Mouse (Mus musculus): ENCODE data around the gene Dcst2. TPM values are rescaled to one million over a fixed set of nuclear protein-coding genes. Genes with fewer than 3 reads are reported as not detected.

Gene Dcst2
- polyA plus RNA-seq, 1 experiment from 2014 or later, result 0.32 TPM

- Histone ChIP-seq H3K36me3 (replicated peaks; ENCODE audit: control insufficient read depth, insufficient read depth, low read depth, low read length) (no peaks in the 10 kb centered on the region), H3K9me3 (replicated peaks; ENCODE audit: control insufficient read depth, low read length) (no peaks in the 10 kb centered on the region), H3K4me1 (ENCODE audit: control insufficient read depth, insufficient read depth, low read length) (peaks cover 15% of the 10 kb centered on the region), H3K9ac (replicated peaks; ENCODE audit: low read length) (no peak overlapping the region), H3K4me2 (ENCODE audit: low read depth, low read length) (no peak overlapping the region), H3K4me3 (ENCODE audit: low read depth, low read length) (no peak overlapping the region), H3K27ac (replicated peaks; ENCODE audit: low read depth, low read length) (no peak overlapping the region), H3K27me3 (ENCODE audit: control insufficient read depth, insufficient read depth, low read length) (peaks cover 20% of the 10 kb centered on the region)
- WGBS, result 75% methylated on average over 11 of the region's 11 CpGs
- no peak for ATAC-seq (replicated peaks; ENCODE audit: insufficient number of reproducible peaks, low FRiP score, low TSS enrichment, low read depth)
- no peak for DNase-seq (ENCODE audit: low spot score)
Measured at GRCm38 (mm10) chr3:89388134-89388881, 26.5 kb downstream of the Dcst2 start.

DNA sequence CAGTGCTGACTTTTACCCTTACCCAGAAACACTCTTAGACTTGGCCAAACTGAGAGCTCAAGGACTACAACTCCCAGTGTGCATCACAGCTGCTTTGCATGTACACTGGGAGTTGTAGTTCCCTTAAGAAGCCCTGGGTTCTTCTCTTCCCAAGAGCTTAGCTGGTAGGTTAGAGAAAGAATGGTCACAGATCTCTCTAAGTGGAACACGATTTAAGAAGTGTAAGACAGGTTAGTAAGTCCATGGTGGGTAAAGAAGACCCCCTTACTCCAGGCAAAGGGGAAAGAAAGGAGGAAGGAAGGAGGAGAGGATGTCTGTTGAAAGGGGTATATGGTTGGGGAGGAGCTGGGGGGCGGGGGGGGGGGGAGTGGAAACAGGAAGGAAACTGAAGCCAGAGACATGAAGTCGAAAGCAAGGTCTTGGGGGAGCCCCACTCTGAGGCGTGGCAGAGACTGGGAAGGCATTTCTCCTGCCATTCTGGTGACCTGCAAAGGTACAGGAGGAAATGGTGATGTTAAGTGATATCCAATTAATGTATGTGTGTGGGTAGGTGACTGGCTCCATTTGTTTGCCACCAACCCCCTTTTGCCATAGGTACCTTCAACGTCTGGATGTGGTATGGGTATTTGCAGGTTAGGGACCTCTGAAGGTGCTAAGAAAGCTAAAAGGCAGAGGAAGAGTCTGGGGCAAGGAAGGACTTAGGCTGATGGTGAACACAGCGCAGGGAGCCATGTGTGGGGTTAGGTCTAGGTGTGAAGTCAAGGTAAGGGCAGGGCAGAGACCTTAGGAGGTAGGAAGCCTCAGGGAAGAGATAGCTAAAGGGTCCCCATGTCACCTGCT is 27.3 kb downstream of the Dcst2 start:
- Histone ChIP-seq H3K9ac (replicated peaks; ENCODE audit: low read length) (no peak overlapping the region), H3K36me3 (replicated peaks; ENCODE audit: control insufficient read depth, insufficient read depth, low read depth, low read length) (no peaks in the 10 kb centered on the region), H3K27ac (replicated peaks; ENCODE audit: low read depth, low read length) (no peak overlapping the region), H3K27me3 (ENCODE audit: control insufficient read depth, insufficient read depth, low read length) (peaks cover 20% of the 10 kb centered on the region), H3K4me3 (ENCODE audit: low read depth, low read length) (no peak overlapping the region), H3K4me2 (ENCODE audit: low read depth, low read length) (no peak overlapping the region), H3K4me1 (ENCODE audit: control insufficient read depth, insufficient read depth, low read length) (peaks cover 15% of the 10 kb centered on the region), H3K9me3 (replicated peaks; ENCODE audit: control insufficient read depth, low read length) (no peaks in the 10 kb centered on the region)
- DNase-seq (ENCODE audit: low spot score) (peak; percentile 68), ATAC-seq (replicated peaks; ENCODE audit: insufficient number of reproducible peaks, low FRiP score, low TSS enrichment, low read depth) (no peak)
- 56% methylated on average over 6 of the region's 6 CpGs for WGBS

DNA sequence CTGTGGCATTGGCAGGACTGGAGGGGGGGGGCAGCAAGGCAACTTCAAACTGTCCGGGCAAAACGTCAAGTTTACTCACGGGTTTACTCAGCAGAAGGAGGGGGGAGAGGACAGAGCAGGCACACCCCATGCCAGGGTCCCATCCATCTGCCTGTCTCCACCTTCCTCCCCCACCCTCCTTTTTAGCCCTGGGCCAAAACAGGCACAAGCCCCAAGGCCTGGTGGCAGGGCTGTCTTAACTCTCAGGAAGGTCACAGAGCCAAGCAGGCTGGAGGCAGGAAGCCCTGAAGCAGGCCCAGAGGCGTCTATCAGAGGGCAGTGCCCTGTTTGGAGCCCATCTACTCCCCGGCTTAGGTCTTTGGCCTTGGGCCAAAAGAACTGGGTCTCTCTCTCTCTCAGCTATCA is 28.3 kb downstream of the Dcst2 start:
- no peak overlapping the region for H3K4me2 ChIP-seq (ENCODE audit: low read depth, low read length)
- H3K9me3 ChIP-seq (replicated peaks; ENCODE audit: control insufficient read depth, low read length), result no peaks in the 10 kb centered on the region
- H3K4me3 ChIP-seq (ENCODE audit: low read depth, low read length), result no peak overlapping the region
- 61% methylated on average over 5 of the region's 5 CpGs for WGBS
- no peak overlapping the region for H3K27ac ChIP-seq (replicated peaks; ENCODE audit: low read depth, low read length)
- peaks cover 15% of the 10 kb centered on the region for H3K4me1 ChIP-seq (ENCODE audit: control insufficient read depth, insufficient read depth, low read length)
- peaks cover 20% of the 10 kb centered on the region for H3K27me3 ChIP-seq (ENCODE audit: control insufficient read depth, insufficient read depth, low read length)
- H3K36me3 ChIP-seq (replicated peaks; ENCODE audit: control insufficient read depth, insufficient read depth, low read depth, low read length), result no peaks in the 10 kb centered on the region
- H3K9ac ChIP-seq (replicated peaks; ENCODE audit: low read length), result no peak overlapping the region
- ATAC-seq (replicated peaks; ENCODE audit: insufficient number of reproducible peaks, low FRiP score, low TSS enrichment, low read depth), result no peak
- no peak for DNase-seq (ENCODE audit: low spot score)

DNA sequence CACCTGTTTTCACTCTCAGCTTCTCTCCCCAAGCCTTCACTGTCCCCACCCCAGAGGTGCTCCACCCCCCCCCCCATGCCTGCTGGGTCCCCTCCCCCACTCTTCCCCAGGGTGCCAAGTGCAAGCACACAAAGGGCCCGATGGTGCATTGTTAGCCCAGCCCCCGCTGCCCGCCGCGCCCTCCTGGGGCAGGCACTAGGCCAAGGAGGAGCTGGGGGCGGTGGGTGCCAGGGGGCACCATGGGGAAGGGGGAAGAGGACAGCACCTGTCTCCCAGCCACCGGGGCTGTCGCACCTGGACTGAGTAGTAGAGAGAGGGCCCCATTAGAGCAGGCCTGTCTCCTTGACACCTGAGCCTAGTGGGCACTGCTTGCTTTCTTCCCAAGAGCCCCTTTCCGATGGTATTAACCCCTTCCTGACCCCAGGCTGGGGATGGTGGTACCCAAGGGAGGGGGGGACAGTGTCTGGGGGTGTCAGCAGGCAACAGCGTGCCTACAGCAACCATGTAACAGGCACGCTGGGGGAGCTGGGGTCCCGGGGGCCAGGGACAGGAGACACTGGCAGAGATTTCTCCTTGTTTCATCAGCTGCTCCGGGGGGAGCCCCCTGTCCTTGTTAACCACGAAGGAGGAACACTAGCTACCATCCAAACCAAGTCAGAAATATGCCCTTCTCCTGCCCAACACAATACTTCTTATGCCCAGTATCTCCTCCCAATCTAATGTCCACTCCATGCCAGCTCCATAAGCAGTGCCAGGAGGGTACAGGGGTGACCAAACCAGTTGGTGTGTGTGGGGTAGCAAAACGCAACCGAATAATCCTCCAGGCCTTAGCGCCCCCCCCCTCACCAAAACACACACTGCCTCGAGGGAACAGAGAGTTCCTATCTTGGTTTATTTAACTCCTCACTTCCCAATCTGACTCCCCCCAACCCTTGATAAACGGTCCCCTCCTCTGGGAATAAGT is 29.2 kb downstream of the Dcst2 start:
- Histone ChIP-seq H3K27me3 (ENCODE audit: control insufficient read depth, insufficient read depth, low read length) (peaks cover 20% of the 10 kb centered on the region), H3K27ac (replicated peaks; ENCODE audit: low read depth, low read length) (no peak overlapping the region), H3K4me2 (ENCODE audit: low read depth, low read length) (peak overlapping the region; percentile 83), H3K4me3 (ENCODE audit: low read depth, low read length) (peak overlapping the region; percentile 43), H3K9me3 (replicated peaks; ENCODE audit: control insufficient read depth, low read length) (no peaks in the 10 kb centered on the region), H3K36me3 (replicated peaks; ENCODE audit: control insufficient read depth, insufficient read depth, low read depth, low read length) (no peaks in the 10 kb centered on the region), H3K9ac (replicated peaks; ENCODE audit: low read length) (peak overlapping the region; percentile 56), H3K4me1 (ENCODE audit: control insufficient read depth, insufficient read depth, low read length) (peaks cover 18% of the 10 kb centered on the region)
- no peak for ATAC-seq (replicated peaks; ENCODE audit: insufficient number of reproducible peaks, low FRiP score, low TSS enrichment, low read depth)
- no peak for DNase-seq (ENCODE audit: low spot score)
- WGBS, result 10% methylated on average over 19 of the region's 19 CpGs

GRCm38 (mm10) chr3:89391663-89392511 is 30.1 kb downstream of the Dcst2 start:
- WGBS, result under 1% methylated on average over 53 of the region's 56 CpGs
- ATAC-seq (replicated peaks; ENCODE audit: insufficient number of reproducible peaks, low FRiP score, low TSS enrichment, low read depth), result no peak
- no peak overlapping the region for H3K27ac ChIP-seq (replicated peaks; ENCODE audit: low read depth, low read length)

DNA sequence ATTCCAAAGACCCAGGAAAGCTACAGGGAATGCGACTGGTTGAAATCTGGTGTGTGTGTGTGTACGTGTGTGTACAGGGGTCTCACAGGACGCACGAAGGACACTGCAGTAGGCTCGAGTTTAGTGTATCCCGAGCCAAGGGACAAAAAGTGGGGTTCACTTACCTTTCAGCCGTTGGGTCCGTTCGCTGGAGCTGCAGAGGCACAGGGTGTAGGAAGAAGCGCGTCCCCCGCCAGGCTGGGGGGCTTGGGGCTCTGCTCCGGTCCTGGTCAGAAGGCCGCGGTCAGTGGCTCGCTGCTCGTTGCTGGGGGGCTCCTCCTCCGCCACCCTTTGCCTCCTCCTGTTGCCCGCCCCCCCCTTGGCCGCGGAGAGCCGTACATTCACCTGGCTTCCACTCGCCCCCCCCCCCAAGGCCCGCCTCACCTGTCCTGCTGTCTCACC is 31.1 kb downstream of the Dcst2 start:
- ATAC-seq (replicated peaks; ENCODE audit: insufficient number of reproducible peaks, low FRiP score, low TSS enrichment, low read depth), result no peak
- H3K4me3 ChIP-seq (ENCODE audit: low read depth, low read length), result peak overlapping the region; percentile 43
- H3K36me3 ChIP-seq (replicated peaks; ENCODE audit: control insufficient read depth, insufficient read depth, low read depth, low read length), result no peaks in the 10 kb centered on the region
- no peaks in the 10 kb centered on the region for H3K9me3 ChIP-seq (replicated peaks; ENCODE audit: control insufficient read depth, low read length)
- H3K27me3 ChIP-seq (ENCODE audit: control insufficient read depth, insufficient read depth, low read length), result peaks cover 20% of the 10 kb centered on the region
- peak overlapping the region; percentile 83 for H3K4me2 ChIP-seq (ENCODE audit: low read depth, low read length)
- under 1% methylated on average over 21 of the region's 24 CpGs for WGBS
- H3K4me1 ChIP-seq (ENCODE audit: control insufficient read depth, insufficient read depth, low read length), result peaks cover 16% of the 10 kb centered on the region
- no peak overlapping the region for H3K27ac ChIP-seq (replicated peaks; ENCODE audit: low read depth, low read length)
- no peak for DNase-seq (ENCODE audit: low spot score)
- H3K9ac ChIP-seq (replicated peaks; ENCODE audit: low read length), result peak overlapping the region; percentile 37; the same call in 1 of the 2 replicates

More at GRCm38 (mm10) chr3:89391663-89392511, 30.1 kb downstream of the Dcst2 start:
- no peaks in the 10 kb centered on the region for H3K36me3 ChIP-seq (replicated peaks; ENCODE audit: control insufficient read depth, insufficient read depth, low read depth, low read length)
- DNase-seq (ENCODE audit: low spot score), result peak; percentile 61
- H3K9ac ChIP-seq (replicated peaks; ENCODE audit: low read length), result peak overlapping the region; percentile 56
- H3K4me2 ChIP-seq (ENCODE audit: low read depth, low read length), result peak overlapping the region; percentile 83
- peak overlapping the region; percentile 43 for H3K4me3 ChIP-seq (ENCODE audit: low read depth, low read length)
- no peaks in the 10 kb centered on the region for H3K9me3 ChIP-seq (replicated peaks; ENCODE audit: control insufficient read depth, low read length)
- peaks cover 16% of the 10 kb centered on the region for H3K4me1 ChIP-seq (ENCODE audit: control insufficient read depth, insufficient read depth, low read length)
- H3K27me3 ChIP-seq (ENCODE audit: control insufficient read depth, insufficient read depth, low read length), result peaks cover 20% of the 10 kb centered on the region

DNA sequence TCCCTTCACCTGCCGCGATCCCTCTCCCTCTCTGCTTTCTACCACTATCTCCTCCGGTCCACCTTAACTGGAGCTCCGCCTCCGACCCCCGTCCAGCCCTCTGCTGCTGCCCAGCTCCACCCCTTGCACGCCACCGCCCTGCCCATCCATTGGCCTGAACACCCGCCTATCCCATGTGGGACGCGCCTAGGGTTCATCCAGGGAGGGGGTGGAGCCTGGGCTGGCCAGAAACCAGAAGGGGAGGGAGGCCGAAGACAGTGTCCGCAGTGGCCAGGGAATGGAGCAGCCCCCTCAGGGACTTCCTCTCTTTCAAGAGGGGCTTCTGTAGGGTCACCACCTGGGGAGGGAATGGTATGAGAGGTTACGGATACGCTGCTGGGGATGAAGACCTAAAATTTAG is 31.8 kb downstream of the Dcst2 start:
- H3K27ac ChIP-seq (replicated peaks; ENCODE audit: low read depth, low read length), result peak overlapping the region; percentile 1; the same call in 1 of the 2 replicates
- peak overlapping the region; percentile 43 for H3K4me3 ChIP-seq (ENCODE audit: low read depth, low read length)
- H3K4me1 ChIP-seq (ENCODE audit: control insufficient read depth, insufficient read depth, low read length), result peaks cover 16% of the 10 kb centered on the region
- ATAC-seq (replicated peaks; ENCODE audit: insufficient number of reproducible peaks, low FRiP score, low TSS enrichment, low read depth), result peak; percentile 95
- H3K27me3 ChIP-seq (ENCODE audit: control insufficient read depth, insufficient read depth, low read length), result peaks cover 20% of the 10 kb centered on the region
- no peaks in the 10 kb centered on the region for H3K36me3 ChIP-seq (replicated peaks; ENCODE audit: control insufficient read depth, insufficient read depth, low read depth, low read length)
- under 1% methylated on average over 15 of the region's 15 CpGs for WGBS
- H3K4me2 ChIP-seq (ENCODE audit: low read depth, low read length), result peak overlapping the region; percentile 83
- H3K9me3 ChIP-seq (replicated peaks; ENCODE audit: control insufficient read depth, low read length), result no peaks in the 10 kb centered on the region
- DNase-seq (ENCODE audit: low spot score), result peak; percentile 96
- peak overlapping the region; percentile 39 for H3K9ac ChIP-seq (replicated peaks; ENCODE audit: low read length)

Measured in embryonic facial prominence, embryonic 11.5 days (tissue).